Mouse (Mus musculus): Measurements from ENCODE around the gene Pdxk.

DNA sequence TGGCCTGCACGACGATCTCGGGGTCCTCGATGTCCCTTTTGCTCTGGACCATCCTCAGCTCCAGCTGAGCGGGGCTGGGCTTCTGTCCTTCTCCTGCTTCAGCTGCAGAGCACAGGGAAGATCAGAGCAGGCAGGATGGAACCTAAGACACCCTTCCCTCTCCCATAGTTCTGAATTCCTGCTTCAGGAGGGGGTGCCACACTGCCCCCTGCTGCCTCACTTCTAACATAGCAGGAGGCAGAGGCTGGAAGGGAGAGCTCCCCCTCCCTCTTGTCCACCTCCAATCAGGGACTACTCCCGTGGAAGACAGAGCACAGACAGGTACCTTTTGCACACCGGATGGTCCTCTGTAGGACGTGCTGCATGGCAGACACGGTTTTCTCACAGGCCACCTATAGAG, 24.0 kb downstream of the Pdxk start:
- TF ChIP-seq GATA1 (IDR thresholded peaks at IDR 0.05; ENCODE audit: low read length) (no peak), TAL1 (IDR thresholded peaks at IDR 0.05; ENCODE audit: low read length) (no peak)
